Comparison of ENCODE assay signal across 23 mouse cellular contexts in the genomic region with DNA sequence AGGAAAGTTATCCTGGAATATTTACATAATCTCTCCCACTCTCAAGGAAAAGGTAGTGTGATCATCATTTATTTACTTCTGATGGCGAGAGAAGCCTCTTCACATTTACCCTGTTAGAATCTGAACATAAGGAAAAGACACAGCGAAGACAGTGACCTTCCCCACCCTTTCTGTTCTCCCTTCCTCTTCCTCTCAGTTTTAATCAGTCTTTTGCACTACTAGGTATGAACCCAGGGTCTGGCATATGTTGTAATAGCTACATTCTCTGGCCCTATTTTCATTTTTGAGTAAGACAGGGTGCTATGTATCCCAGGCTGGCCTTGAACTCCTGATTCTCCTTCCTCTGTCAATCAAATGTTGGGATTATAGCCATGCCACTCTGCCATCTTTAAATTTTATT. TPM values are rescaled to one million over a fixed set of nuclear protein-coding genes. Genes with fewer than 3 reads are reported as not detected.
DNase-seq lines count a peak whose midpoint lies in the region; ATAC-seq and TF ChIP-seq lines count a peak whose summit lies in the region.
"Had no signal": no experiment of that assay in that cellular context is flagged by ENCODE, and none has a peak within 500 bp of the region (broad histone marks: within the 10 kb centered on the region; RNA-seq: fewer than 3 reads in every experiment).

No protein-coding gene starts in this region.

- H3K27ac ChIP-seq in liver, embryonic 12.5 days: no peak overlapping the region
- no peak overlapping the region for H3K27ac ChIP-seq in liver, postnatal 0 days (ENCODE audit: low read depth)
- no peak overlapping the region for H3K27ac ChIP-seq in MEL (ENCODE audit: control insufficient read depth, low read depth, low read length)
- no peak overlapping the region for H3K27ac ChIP-seq in forebrain, embryonic 16.5 days (ENCODE audit: low read length)
- H3K27ac ChIP-seq: embryonic facial prominence, embryonic 15.5 days; forebrain, embryonic 15.5 days; heart, embryonic 10.5 days; hindbrain, embryonic 12.5 days had no signal

- H3K9ac ChIP-seq in liver, embryonic 12.5 days: no peak overlapping the region
- no peak overlapping the region for H3K9ac ChIP-seq in liver, postnatal 0 days (replicated peaks)
- H3K9ac ChIP-seq in MEL (ENCODE audit: control insufficient read depth, low read depth, low read length, poor library complexity, severe bottlenecking): peak overlapping the region; percentile 5
- no peak overlapping the region for H3K9ac ChIP-seq in forebrain, embryonic 16.5 days (replicated peaks; ENCODE audit: low read depth, low read length)
- H3K9ac ChIP-seq: embryonic facial prominence, embryonic 15.5 days; hindbrain, embryonic 12.5 days had no signal

- H3K4me1 ChIP-seq in liver, embryonic 12.5 days: peaks cover 41% of the 10 kb centered on the region
- H3K4me1 ChIP-seq in liver, postnatal 0 days (ENCODE audit: insufficient read depth): peaks cover 18% of the 10 kb centered on the region
- peaks cover 16 to 23% of the 10 kb centered on the region in 2 experiments for H3K4me1 ChIP-seq in MEL (ENCODE audit: control insufficient read depth in 1 of 2, insufficient read depth in 2 of 2, low read length in 2 of 2)
- peaks cover 15% of the 10 kb centered on the region for H3K4me1 ChIP-seq in forebrain, embryonic 16.5 days (replicated peaks; ENCODE audit: control insufficient read depth, insufficient read depth, low read length)

- peak; percentile 34 for DNase-seq in cerebellum, adult 9-10 months
- DNase-seq in cerebellum, postnatal 25 days: no peak
- DNase-seq in liver, postnatal 0 days: no peak
- DNase-seq in MEL (ENCODE audit: low read depth, low spot score): peak; percentile 54
- DNase-seq in natural killer cell, adult 2 months (ENCODE audit: low spot score in 2 of 2): no peak
- DNase-seq: adrenal gland, adult 2 months; adrenal gland, postnatal 25 days; cerebellum, adult 18-20 months; cerebellum, postnatal 10 days; embryo, embryonic 11 days; gastrocnemius, postnatal 25 days; heart, postnatal 10 days; heart, postnatal 4 days; kidney, adult 11 months had no signal

- peaks cover 51% of the 10 kb centered on the region for H3K79me2 ChIP-seq in MEL (ENCODE audit: control insufficient read depth, insufficient read depth, low read length, poor library complexity)

- no peak for TF ChIP-seq EP300 in liver, postnatal 0 days (IDR thresholded peaks at IDR 0.05; ENCODE audit: low read depth)
- no peak for TF ChIP-seq EP300 in MEL (IDR thresholded peaks at IDR 0.05; ENCODE audit: low read depth in 1 of 2, low read length in 2 of 2)

- TF ChIP-seq POLR2A in MEL (IDR thresholded peaks at IDR 0.05; ENCODE audit: control insufficient read depth in 1 of 2, insufficient read depth in 1 of 2, low read depth in 1 of 2, low read length in 2 of 2, poor library complexity in 1 of 2): no peak

- no peak for TF ChIP-seq RAD21 in MEL (IDR thresholded peaks at IDR 0.05; ENCODE audit: low read depth, low read length)

- no peaks in the 10 kb centered on the region for H3K9me3 ChIP-seq in liver, embryonic 12.5 days (replicated peaks)
- no peaks in the 10 kb centered on the region for H3K9me3 ChIP-seq in liver, postnatal 0 days (ENCODE audit: low read length)
- H3K9me3 ChIP-seq in MEL (replicated peaks; ENCODE audit: insufficient read depth, low read length): no peaks in the 10 kb centered on the region
- H3K9me3 ChIP-seq in forebrain, embryonic 16.5 days (ENCODE audit: control insufficient read depth, low read length): no peaks in the 10 kb centered on the region
- H3K9me3 ChIP-seq: embryonic facial prominence, embryonic 15.5 days; forebrain, embryonic 15.5 days; G1E; heart, embryonic 10.5 days; hindbrain, embryonic 12.5 days had no signal

- WGBS in liver, embryonic 12.5 days (ENCODE audit: insufficient replicate concordance): 53% methylated on average over 2 of the region's 2 CpGs
- WGBS in liver, postnatal 0 days (ENCODE audit: insufficient replicate concordance): 71% methylated on average over 2 of the region's 2 CpGs
- WGBS in forebrain, embryonic 16.5 days: 86% methylated on average over 2 of the region's 2 CpGs

- H3K4me2 ChIP-seq in liver, embryonic 12.5 days: 0 out of 2 replicates have a peak overlapping the region, but pooled peaks have one; percentile 11
- no peak overlapping the region for H3K4me2 ChIP-seq in liver, postnatal 0 days (ENCODE audit: low read depth, low read length)
- no peak overlapping the region for H3K4me2 ChIP-seq in forebrain, embryonic 16.5 days (ENCODE audit: low read length)
- H3K4me2 ChIP-seq: embryonic facial prominence, embryonic 15.5 days; hindbrain, embryonic 12.5 days had no signal

- H3K27me3 ChIP-seq in liver, embryonic 12.5 days (replicated peaks): no peaks in the 10 kb centered on the region
- no peaks in the 10 kb centered on the region for H3K27me3 ChIP-seq in liver, postnatal 0 days (ENCODE audit: insufficient read depth, low read length)
- no peaks in the 10 kb centered on the region for H3K27me3 ChIP-seq in MEL (ENCODE audit: control insufficient read depth in 1 of 2, insufficient read depth in 2 of 2, low read length in 2 of 2)
- no peaks in the 10 kb centered on the region for H3K27me3 ChIP-seq in forebrain, embryonic 16.5 days (replicated peaks; ENCODE audit: control insufficient read depth, insufficient read depth, low read length)
- H3K27me3 ChIP-seq: embryonic facial prominence, embryonic 15.5 days; forebrain, embryonic 15.5 days; hindbrain, embryonic 12.5 days had no signal

- no peak overlapping the region for H3K4me3 ChIP-seq in liver, embryonic 12.5 days
- no peak overlapping the region for H3K4me3 ChIP-seq in liver, postnatal 0 days (ENCODE audit: low read depth, low read length)
- H3K4me3 ChIP-seq in MEL (ENCODE audit: control insufficient read depth in 1 of 2, insufficient read depth in 1 of 2, low read depth in 2 of 2, low read length in 2 of 2): no peak overlapping the region; a peak in 1 of 4 replicates
- H3K4me3 ChIP-seq in forebrain, embryonic 16.5 days (replicated peaks; ENCODE audit: low read length): no peak overlapping the region
- H3K4me3 ChIP-seq: embryonic facial prominence, embryonic 15.5 days; forebrain, embryonic 15.5 days; heart, embryonic 10.5 days; hindbrain, embryonic 12.5 days had no signal

- H3K36me3 ChIP-seq in liver, embryonic 12.5 days: 0 out of 2 replicates have a peak, but pooled peaks cover 4% of the 10 kb centered on the region
- no peaks in the 10 kb centered on the region for H3K36me3 ChIP-seq in liver, postnatal 0 days (replicated peaks; ENCODE audit: insufficient read depth, low read length)
- peaks cover 0 to 43% of the 10 kb centered on the region in 2 experiments; a peak in 3 of 4 replicates for H3K36me3 ChIP-seq in MEL (ENCODE audit: control insufficient read depth in 1 of 2, insufficient read depth in 2 of 2, low read length in 2 of 2)
- H3K36me3 ChIP-seq in forebrain, embryonic 16.5 days (ENCODE audit: control insufficient read depth, insufficient read depth): no peaks in the 10 kb centered on the region
- H3K36me3 ChIP-seq: embryonic facial prominence, embryonic 15.5 days; forebrain, embryonic 15.5 days; hindbrain, embryonic 12.5 days had no signal

- TF ChIP-seq CTCF in liver, postnatal 0 days (IDR thresholded peaks at IDR 0.05; ENCODE audit: low read depth): no peak
- TF ChIP-seq CTCF in MEL (IDR thresholded peaks at IDR 0.05 in 2 of 3, conservative IDR thresholded peaks at IDR 0.05 in 1 of 3; ENCODE audit: control insufficient read depth in 1 of 3, insufficient read depth in 1 of 3, low read depth in 2 of 3, low read length in 3 of 3, poor library complexity in 1 of 3, severe bottlenecking in 1 of 3): no peak

- ATAC-seq in liver, embryonic 12.5 days: no peak
- ATAC-seq in liver, postnatal 0 days: no peak
- no peak for ATAC-seq in forebrain, embryonic 16.5 days
- ATAC-seq: forebrain, embryonic 15.5 days; hindbrain, embryonic 16.5 days; inflammation-experienced regulatory T-cells, adult 6 months had no signal

TF ChIP-seq in MEL, 35 proteins besides CTCF, POLR2A, EP300 and RAD21:
- no peak for TF ChIP-seq ZNF384 (IDR thresholded peaks at IDR 0.05; ENCODE audit: low read depth, low read length)
- no peak for TF ChIP-seq JUND (IDR thresholded peaks at IDR 0.05; ENCODE audit: low read depth, low read length)
- no peak for TF ChIP-seq MEF2A (IDR thresholded peaks at IDR 0.05; ENCODE audit: extremely low read depth, insufficient replicate concordance, low read depth, low read length, poor library complexity, severe bottlenecking)
- TF ChIP-seq TAL1 (IDR thresholded peaks at IDR 0.05; ENCODE audit: low read length): peak; percentile 3; the same call in 1 of the 2 replicates
- TF ChIP-seq ZC3H11A (IDR thresholded peaks at IDR 0.05; ENCODE audit: low read depth, low read length): no peak
- TF ChIP-seq MAX (IDR thresholded peaks at IDR 0.05; ENCODE audit: low read length): no peak
- TF ChIP-seq ZKSCAN1 (IDR thresholded peaks at IDR 0.05; ENCODE audit: low read depth, low read length): no peak
- TF ChIP-seq SIN3A (IDR thresholded peaks at IDR 0.05; ENCODE audit: low read length): 0 out of 2 replicates have a peak, but pooled peaks have one; percentile 20
- no peak for TF ChIP-seq NELFE (IDR thresholded peaks at IDR 0.05; ENCODE audit: low read depth, low read length)
- TF ChIP-seq ZMIZ1 (IDR thresholded peaks at IDR 0.05; ENCODE audit: low read depth, low read length): no peak
- no peak for TF ChIP-seq POLR2AphosphoS2 (IDR thresholded peaks at IDR 0.05; ENCODE audit: low read length)

RNA-seq across cellular contexts. Expression of a gene that starts 48.7 kb away (rescaled TPM):
- 30.0 TPM in 2 replicates for polyA plus RNA-seq in liver, embryonic 12.5 days (2016; fragmentation: Nextera tagmentation; extraction: Ambion mirVana)
- polyA plus RNA-seq in liver, postnatal 0 days (2015; fragmentation: Nextera tagmentation; extraction: Ambion mirVana): 17.3 and 20.4 TPM in 2 replicates
- 30.1 and 33.6 TPM in 2 replicates for total RNA-seq in MEL (2012; rRNA removed)
- 10 to 100 TPM in 1 of 2 experiments, not detected in 1; 41.7 TPM for polyA plus RNA-seq in MEL (2012; ENCODE audit: insufficient read depth in 1 of 2, insufficient read length in 2 of 2, low read depth in 1 of 2, low replicate concordance in 2 of 2, missing spikeins in 1 of 2)
- 36.0 and 38.6 TPM in 2 replicates for polyA plus RNA-seq in forebrain, embryonic 16.5 days (2015; fragmentation: Nextera tagmentation; extraction: Ambion mirVana)

Comparison
In these comparisons a context has a peak if more than half of its experiments do, and no peak if none do; other contexts are left out.
1. DNase-seq: peak in cerebellum, adult 9-10 months (single experiment) and MEL (single experiment); none in cerebellum, postnatal 25 days (0 of 2), liver, postnatal 0 days (single experiment) and natural killer cell, adult 2 months (0 of 2).